Mouse (Mus musculus): ENCODE measurements around the gene 1700092M07Rik.

1700092M07Rik gene

GRCm38 (mm10) chr19:8742176-8742575 lies 1.7 kb downstream of the 1700092M07Rik start:
- no peak for DNase-seq (ENCODE audit: low spot score in 2 of 2)

GRCm38 (mm10) chr19:8745382-8745781 lies 4.9 kb downstream of the 1700092M07Rik start:
- DNase-seq (ENCODE audit: low spot score in 2 of 2), result no peak

GRCm38 (mm10) chr19:8747368-8747767 lies 6.8 kb downstream of the 1700092M07Rik start:
- DNase-seq (ENCODE audit: low spot score in 2 of 2), result no peak

GRCm38 (mm10) chr19:8755652-8756051 lies 15.1 kb downstream of the 1700092M07Rik start:
- DNase-seq (ENCODE audit: low spot score in 2 of 2), result no peak

GRCm38 (mm10) chr19:8756635-8757387 lies 16.3 kb downstream of the 1700092M07Rik start, which contains the start of gene Nxf1:
Gene Nxf1, plus strand, starts transcription at chr19:8757073.
- DNase-seq (ENCODE audit: low spot score in 2 of 2), result peak; percentile 94 to 95

GRCm38 (mm10) chr19:8757471-8757998 lies 17.0 kb downstream of the 1700092M07Rik start:
- DNase-seq (ENCODE audit: low spot score in 2 of 2), result no peak

- no peak for DNase-seq (ENCODE audit: low spot score in 2 of 2)
These were observed 18.4 kb downstream of the 1700092M07Rik start for GRCm38 (mm10) chr19:8758899-8759298.

GRCm38 (mm10) chr19:8760757-8761156 lies 20.2 kb downstream of the 1700092M07Rik start:
- no peak for DNase-seq (ENCODE audit: low spot score in 2 of 2)

- DNase-seq (ENCODE audit: low spot score in 2 of 2), result no peak
These were observed 22.8 kb downstream of the 1700092M07Rik start for GRCm38 (mm10) chr19:8763276-8763675.

GRCm38 (mm10) chr19:8765562-8765961 lies 25.0 kb downstream of the 1700092M07Rik start:
- DNase-seq (ENCODE audit: low spot score in 2 of 2), result no peak

- DNase-seq (ENCODE audit: low spot score in 2 of 2), result peak; percentile 88
These were observed 30.2 kb downstream of the 1700092M07Rik start, which contains the start of gene Tmem223 for GRCm38 (mm10) chr19:8770567-8771270. Gene Tmem223, plus strand, starts transcription at chr19:8770996.

GRCm38 (mm10) chr19:8772996-8773395 lies 32.5 kb downstream of the 1700092M07Rik start:
- DNase-seq (ENCODE audit: low spot score in 2 of 2), result no peak

- no peak for DNase-seq (ENCODE audit: low spot score in 2 of 2)
These were observed 32.9 kb downstream of the 1700092M07Rik start for GRCm38 (mm10) chr19:8773409-8773808.

- DNase-seq (ENCODE audit: low spot score in 2 of 2), result peak; percentile 97
These were observed 33.7 kb downstream of the 1700092M07Rik start, which contains the start of gene Tmem179b for GRCm38 (mm10) chr19:8774086-8774835. Gene Tmem179b, minus strand, starts transcription at chr19:8774467.

- peak in 1 of 2 experiments; percentile 42 for DNase-seq (ENCODE audit: low spot score in 2 of 2)
These were observed 34.5 kb downstream of the 1700092M07Rik start for GRCm38 (mm10) chr19:8774951-8775421.

- DNase-seq (ENCODE audit: low spot score in 2 of 2), result peak; percentile 95 to 98
These were observed 45.7 kb downstream of the 1700092M07Rik start, which contains the start of gene Taf6l for GRCm38 (mm10) chr19:8786008-8786781. Gene Taf6l, minus strand, starts transcription at chr19:8786417.

- DNase-seq (ENCODE audit: low spot score in 2 of 2), result no peak
These were observed 48.0 kb downstream of the 1700092M07Rik start for GRCm38 (mm10) chr19:8788521-8788920.

GRCm38 (mm10) chr19:8789171-8789570 lies 48.7 kb downstream of the 1700092M07Rik start:
- DNase-seq (ENCODE audit: low spot score in 2 of 2), result no peak

GRCm38 (mm10) chr19:8790171-8790570 lies 49.7 kb downstream of the 1700092M07Rik start:
- DNase-seq (ENCODE audit: low spot score in 2 of 2), result peak in 1 of 2 experiments; percentile 59

All from right cerebral cortex, postnatal 10 days (tissue).